Mouse (Mus musculus): Measurements from ENCODE around the gene Tmem60.
A peak's percentile ranks its signal among the peaks of the same experiment; 100 is the strongest.

Gene Tmem60

DNA sequence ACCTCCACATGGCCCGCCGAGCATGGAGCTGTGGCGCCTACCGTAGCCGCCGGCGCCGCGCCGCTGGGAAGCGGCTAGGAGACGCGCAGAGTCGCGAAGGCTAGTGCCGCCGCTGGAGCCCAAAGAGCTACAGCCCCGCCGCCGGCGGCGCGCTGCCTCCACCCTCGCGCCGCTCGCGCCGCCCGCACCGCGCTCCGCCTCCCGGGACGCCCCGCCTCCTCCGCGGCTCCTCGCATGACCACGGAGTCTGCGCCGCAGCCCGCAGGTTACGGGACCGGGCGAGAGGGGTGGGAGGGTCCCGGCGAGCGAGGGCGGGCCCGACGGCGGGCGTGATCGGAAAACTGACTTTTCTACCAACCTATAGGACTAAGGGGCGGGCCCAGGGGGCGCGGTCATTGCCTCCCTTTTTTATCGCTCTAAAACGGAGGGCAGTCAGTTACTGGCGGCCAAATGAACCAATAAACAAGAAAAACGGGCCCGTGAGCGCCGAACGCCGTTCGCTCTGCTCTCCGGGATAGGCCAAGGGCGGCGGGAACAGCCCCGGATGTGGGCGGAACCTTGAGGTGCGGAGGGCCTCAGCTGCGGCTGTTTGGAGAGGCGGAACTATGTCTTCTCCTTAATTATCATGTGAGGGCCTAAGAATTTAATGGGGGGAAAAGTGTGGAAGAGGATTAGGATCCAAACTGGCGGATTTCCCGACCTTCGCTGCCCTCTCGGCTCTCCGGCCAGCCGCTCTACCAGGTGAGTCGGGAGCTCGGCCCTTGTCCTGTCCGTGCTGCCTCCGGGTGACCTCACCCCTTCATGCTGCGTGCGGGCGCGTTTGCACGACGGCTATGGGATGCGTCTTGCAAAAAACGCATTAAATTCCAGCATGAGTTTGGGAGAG is at the start of gene Tmem60, which contains the start of gene Phtf2:
Gene Tmem60, plus strand, starts transcription at position 277 of the 886 bp plus-strand sequence.
Gene Phtf2, minus strand, starts transcription at position 210 of the 886 bp plus-strand sequence.
- peak; percentile 99 for DNase-seq

DNA sequence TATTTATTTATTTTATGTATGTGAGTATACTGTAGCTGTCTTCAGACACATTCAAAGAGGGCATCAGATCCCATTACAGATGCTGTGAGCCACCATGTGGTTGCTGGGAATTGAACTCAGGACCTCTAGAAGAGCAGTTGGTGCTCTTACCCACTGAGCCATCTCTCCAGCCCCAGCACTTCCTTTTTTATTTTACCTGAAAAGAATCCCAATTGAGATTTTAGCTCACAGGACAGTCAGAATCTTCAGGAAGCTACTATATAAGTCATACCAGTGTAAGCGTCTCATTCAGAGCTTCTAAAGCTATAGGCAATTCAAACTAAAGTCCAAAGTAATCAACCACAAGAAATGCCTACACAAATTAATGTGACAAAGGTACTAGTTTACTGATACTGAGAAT is 47.6 kb upstream of the Tmem60 start:
- no peak for DNase-seq

DNA sequence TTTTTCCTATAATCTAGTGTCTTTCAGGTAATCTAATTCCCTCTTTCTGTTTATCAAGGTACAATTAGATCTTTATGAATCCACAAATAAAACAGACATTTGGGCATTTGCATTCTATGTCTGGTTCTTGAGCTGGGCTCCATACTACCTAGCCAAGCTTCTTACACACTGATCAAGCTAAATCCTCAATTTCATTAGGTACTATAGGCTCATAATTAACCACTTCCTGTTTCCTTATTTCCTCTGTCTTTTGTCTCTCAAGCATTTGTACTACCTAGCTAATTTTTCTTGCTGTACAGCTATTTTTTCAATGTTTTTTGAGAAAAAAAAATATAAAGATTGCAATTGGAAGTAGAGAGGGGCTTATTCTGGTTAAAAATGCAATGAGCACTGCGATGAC is 44.9 kb upstream of the Tmem60 start:
- DNase-seq = no peak

DNA sequence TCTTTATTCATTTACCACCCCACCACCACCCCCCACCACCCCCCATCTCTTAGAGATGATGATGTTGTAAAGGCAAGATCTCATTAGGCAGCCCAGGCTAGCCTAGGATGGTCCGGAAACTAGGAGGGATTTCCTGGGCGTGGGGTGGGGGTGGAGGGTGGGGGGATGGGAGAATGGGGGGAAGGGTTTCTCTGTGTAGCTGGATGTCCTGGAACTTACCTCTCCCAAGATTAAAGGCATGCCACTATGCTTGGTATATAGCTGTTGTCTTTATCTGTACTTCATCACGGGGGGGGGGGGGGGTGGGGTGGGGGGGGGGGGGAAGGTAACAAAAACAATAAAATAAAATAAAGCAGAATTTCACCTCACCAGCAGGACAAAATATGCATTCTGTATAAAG is 38.6 kb upstream of the Tmem60 start:
- no peak for DNase-seq

DNA sequence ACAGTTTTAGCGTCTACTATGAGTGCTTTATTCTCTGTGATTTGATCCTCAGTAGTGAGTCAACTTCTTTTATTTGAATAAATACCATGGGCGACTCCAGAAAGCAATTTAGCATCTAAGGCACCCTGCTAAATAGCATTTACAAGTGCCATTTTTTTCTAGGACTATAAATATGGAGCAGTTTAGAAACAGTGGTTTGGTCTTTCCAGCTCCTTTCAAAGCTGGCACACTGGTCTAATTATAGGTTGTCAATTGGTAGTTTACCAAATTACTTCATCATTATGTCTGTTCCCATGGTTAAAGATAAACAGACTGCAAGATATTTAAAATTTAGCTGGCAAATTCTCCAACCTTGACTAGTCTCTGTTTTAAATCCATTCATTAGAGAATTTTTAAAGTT is 38.2 kb upstream of the Tmem60 start:
- no peak for DNase-seq

DNA sequence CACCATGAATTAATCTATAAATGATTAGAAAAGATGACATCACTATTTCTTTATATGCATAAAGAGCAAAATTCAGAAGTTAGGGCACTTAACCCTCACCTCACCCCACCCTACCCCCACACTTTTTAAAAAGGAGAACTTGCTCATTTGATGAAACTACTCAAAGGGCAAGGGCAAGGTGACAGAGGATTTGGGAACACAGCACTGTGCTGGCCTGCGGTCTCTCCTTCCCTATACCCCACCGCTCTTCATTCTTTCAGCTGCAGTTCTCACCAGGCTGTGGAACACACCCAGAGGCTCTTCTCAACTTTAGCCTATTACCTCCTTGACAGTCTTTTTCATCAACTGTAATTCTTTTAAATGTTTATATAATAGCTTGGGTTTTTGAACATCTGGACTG is 35.0 kb upstream of the Tmem60 start:
- DNase-seq = no peak

DNA sequence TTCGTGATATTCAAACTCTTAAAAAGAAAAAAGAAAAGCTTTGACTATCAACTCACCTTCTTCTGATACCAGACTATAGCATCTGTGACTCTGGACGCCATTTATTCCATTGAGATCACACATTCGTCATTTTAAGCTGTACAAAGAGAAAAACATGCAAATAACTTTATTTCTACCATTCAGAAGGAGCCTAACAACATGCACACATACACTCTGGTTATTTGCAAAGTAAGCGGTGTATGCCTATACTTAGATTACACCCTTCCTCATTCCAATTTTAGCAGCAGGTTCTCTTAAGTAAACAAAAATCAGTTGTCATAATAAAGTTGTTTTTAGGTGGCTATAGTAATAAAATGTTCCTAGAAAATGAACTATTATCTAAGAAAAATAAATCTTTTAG is 26.9 kb upstream of the Tmem60 start:
- DNase-seq = no peak

DNA sequence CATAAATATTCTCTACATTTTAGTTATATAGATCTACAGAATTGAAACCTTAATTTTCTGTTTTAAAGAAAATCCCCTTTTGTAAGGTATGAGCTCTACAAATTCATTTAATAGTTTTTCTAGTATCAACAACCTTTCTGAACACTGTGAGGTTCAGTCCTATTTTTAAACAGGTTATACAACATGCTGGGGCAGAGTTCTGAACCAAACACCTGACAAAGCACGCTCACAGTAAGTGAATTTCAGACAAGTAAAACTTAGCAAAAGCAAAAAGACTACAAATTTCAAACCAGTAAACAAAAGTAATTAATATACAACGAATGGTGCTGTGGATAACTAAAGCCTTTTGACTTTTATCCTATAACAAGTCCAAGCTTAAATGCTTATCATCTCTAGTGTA is 23.6 kb upstream of the Tmem60 start:
- no peak for DNase-seq

DNA sequence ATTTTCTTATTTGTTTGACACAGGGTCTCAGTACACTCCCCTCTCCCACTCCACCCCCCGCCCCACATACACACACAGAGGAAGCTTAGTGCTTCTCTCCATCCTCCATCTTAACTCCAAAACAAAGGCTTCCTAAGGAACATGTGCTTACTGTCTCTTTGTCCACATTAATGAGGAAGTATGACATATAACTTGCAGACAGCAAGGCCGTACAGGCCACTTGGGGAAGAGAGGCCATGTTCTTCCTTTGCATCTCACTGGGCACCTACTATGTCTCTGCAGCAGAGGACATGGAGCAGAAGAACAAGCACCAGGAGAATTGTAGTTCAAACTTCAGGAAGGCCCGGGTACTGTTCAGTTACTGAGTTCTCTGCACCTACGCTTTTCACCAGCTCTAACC is 21.4 kb upstream of the Tmem60 start:
- DNase-seq = no peak

DNA sequence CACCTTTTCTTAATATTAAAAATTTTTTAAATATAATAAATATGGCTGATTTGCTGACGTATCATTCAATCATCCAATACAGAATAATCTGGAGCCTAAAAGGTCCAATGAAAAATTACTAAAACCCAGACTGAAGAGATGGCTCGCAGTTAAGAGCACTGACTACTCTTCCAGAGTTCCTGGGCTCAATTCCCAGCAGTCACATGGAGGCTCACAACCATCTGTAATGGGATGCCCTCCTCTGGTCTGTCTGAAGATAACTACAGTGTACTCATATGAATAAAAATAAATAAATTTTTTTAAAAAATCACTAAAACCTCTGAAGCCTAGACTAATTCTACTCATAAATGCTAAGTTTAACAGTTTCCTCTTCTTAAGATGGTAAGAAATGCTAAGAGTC is 20.1 kb upstream of the Tmem60 start:
- DNase-seq = no peak

DNA sequence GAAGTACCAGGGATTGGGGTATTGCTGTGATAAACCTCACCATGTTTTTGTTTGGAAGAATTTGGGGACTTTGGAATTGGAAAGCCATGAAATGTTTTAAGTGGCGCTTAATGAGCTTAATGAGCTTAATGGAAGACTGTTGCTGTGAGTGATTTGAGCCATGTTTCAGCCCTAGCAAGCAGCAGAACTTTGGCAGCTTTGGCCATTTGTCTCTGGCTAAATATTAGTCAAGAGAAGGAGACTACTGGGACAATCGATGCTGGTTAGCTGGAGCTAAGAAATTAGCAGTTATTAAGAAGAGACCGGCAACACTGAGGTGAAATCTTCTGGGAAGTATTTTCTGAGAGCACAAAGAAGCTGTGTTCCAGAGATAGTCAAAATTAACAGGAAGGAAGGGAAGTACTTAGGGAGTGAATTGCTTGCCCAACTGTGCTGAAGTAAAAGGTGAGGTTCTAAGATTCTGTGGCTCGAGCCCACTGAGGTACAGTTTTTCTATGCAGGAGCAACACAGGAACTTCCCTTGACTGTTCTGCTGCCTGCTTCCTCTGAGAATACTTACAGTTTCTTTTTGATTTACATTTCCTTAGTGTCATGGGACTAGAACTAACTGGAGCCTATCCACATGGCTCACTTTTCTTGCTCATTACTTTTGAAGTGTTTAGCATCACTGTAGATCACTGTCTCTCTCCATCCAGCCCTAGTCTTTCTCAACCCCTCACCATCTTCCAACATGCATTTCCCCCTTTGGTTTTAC is 17.6 kb upstream of the Tmem60 start:
- no peak for DNase-seq

DNA sequence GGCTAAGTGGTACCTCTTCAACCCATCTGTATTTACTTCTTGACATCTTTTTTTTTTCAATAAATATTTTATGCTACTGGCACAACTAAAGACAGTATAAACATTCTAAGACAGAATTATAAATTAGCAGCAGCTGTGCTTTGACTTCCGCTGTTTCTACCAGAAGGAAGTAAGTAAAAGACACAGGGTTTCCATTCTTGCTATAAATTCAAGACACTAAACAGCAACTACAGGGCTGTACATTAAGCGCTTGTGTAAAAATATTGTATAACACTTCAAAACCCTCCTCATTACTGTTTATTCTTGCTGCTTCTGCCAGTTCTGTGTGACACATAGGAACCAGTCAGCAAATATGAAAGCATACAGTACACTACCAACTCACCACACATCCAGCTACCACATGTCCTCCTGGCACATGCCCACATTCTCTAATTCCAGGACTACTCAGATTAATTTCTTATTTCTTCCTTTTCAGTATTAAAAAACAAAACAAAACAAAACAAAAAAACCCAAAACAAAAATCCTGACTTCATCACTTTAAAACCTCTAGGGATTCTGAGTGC is 16.7 kb upstream of the Tmem60 start:
- DNase-seq = no peak

DNA sequence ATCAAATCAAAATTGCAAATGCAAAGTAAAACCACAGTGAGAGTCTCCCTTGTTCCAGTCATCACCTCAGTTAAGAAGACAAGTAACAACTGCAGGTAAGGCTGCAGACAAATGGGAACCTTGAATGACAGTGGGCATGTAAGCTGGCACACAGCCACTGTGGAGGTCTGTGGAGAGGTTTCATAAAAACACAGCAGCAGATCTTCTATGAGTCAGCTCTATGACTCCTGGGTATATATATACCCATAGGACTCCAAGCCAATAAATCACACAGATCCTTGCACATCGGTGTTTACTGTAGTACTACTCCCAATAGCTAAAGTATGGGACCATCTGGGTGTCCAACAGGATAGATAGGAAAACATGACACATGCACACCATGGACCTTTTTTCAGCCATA is 8.8 kb upstream of the Tmem60 start:
- DNase-seq = no peak

DNA sequence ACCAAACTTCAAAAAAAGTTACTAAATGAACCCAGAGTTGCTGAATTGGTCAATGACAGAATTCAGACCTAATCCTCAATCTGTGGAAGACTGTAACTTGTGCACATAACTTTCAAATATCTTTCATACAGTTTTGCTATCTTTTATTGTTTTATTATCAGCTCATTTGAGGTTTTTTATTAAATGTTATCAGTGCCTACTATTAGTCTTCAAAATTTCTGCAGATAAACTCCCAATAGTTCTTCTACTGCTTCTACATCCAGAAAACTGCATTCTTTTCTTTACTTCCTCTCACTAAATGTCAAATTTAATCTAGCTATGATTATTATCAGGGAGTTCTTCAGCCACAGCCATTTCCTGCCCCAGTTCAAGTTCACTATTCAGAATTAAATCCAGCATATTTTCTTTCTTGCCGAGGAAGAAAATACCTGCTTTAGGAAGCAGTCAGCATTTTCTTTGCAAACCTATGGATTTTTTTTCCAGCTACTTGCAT is 5.0 kb upstream of the Tmem60 start:
- no peak for DNase-seq

DNA sequence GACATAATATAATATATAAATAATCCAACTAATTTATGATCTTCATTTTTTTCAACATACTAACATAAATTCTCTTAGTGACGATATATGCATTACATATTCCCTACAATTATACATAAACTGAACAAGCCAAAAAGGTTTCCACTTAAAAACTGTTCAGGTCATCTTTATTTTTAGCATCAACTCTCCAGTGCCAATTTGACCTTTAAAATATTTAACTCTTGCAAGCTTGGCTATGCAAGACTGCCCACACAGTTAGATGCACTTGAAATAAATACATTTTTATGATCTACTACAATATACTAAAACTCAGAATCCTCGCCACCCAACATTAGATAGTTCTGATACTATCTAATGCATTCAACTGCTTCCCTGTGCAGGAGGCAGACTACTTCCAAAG is 1.6 kb upstream of the Tmem60 start:
- DNase-seq = no peak

DNA sequence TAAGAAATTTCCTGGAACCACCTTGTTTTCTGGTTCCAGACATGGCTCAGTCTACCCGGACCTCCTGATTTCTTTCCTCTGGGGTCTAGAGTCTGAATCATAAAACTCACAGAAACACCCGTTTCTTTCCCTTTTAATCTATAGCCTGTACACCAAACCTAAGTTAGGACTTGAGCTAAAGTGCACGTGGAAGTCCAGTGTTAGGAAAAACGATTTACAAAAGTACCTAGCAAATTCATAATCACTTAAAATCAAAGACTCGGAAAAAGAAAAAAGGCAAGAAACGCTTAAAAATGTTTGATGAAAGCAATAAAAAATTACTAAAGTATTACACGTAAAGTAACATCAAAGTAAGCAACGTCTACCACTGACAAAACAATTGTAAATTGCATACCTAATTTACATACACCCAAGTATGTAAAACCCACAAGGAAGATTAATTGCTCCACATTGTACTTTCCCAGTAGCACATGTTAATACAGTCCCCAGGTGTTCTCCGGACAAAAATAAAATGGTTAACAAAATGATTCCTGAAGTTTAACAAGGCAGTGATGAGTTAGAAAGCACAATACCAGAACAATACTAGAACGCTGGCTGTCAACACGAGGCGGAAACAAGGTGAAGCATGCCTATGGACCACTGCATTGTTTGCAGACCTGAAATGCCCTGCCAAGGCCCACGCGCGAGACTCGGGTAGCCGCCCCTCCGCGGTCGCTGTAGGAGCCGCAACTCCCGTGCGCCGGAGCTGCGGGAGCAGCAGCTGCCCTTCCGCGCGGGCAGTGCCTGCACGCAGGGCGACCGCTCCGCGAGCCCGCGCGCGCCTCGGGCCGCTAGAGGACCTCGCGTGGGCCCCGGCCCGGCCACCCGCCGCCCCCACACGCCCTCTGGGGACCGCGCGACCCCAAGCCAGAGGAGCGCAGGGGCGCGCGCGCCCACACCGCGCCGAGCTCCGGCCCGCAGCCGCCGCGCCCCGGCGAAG is 905 bp upstream of the Tmem60 start:
- DNase-seq = peak; percentile 58 to 67

DNA sequence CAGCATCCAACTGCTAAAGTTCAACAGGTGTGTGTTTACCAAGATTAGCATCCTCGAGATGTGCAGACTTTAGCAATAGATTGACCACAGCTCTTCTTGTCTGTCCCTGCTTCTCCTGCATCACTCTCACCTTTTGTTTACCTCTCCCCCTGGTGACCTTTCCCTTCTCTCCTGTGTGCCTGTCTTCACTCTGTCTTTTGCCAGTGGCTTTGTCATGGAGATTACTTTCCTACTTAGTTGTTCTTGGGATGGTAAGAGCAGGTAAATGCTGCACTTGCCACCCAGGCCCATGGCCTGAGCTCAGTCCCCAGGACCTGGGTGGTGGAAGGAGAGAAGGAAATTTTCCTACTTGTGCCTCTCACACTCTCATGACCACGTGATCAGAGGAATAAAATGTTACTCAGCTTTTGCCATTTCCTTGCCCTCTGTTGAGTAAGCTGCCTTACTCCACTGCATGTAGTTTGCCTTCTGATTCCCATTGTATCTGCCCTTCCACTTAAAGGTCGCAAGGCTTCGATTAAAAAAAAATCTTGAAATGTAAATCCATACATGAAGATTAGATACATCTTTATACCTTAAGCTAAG is 2.1 kb downstream of the Tmem60 start:
- no peak for DNase-seq

DNA sequence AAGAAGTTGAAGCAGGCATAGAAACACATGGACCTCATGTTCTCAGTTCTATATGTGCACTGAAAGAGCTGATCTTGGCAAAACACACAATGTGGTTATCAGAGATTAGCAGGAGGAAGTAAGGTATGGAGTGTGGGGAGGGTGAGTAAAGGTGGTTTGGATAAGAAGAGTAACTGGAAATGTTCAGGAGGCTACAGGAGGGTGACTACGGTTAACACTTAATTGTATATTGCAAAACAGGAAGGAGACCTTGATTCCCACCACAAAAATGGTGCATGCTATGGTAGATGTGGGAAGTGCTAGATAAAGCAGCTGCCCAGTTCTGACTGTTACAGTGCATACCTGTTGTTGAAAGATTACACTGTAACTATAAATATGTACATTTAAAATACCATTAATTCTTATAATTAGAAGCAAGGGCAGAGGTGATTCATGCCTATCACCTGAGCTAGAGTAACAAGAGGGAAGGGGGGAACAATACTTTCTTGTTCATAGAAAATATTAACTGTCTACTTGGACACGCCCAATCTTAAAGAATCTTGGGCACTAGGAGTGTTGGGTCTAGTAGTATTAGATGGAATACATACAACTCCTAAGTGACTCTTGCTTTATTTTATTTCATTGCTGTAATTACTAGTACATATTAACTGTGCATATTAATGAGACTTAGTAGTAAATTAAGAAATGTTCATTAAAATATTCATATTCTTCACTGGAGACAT is 15.6 kb downstream of the Tmem60 start:
- no peak for DNase-seq

DNA sequence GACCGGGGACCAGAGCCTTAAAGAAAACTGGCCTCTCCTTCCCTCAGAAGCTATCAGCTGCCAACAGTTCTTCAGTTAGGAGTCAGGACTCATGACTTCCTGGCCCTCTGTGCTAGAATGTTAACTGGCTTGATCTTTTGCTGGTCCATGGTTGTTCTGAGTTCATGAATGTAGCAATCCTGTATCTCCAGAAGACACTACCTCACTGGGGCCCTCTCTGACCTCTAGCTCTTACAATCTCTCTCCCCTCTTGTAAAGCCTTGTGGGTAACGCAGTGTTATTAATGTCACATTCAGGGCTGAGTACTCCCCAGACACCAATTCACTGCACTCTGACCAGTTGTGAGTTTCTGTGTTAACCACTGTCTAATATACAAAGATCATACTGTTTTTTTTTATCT is 22.7 kb downstream of the Tmem60 start:
- DNase-seq = no peak

DNA sequence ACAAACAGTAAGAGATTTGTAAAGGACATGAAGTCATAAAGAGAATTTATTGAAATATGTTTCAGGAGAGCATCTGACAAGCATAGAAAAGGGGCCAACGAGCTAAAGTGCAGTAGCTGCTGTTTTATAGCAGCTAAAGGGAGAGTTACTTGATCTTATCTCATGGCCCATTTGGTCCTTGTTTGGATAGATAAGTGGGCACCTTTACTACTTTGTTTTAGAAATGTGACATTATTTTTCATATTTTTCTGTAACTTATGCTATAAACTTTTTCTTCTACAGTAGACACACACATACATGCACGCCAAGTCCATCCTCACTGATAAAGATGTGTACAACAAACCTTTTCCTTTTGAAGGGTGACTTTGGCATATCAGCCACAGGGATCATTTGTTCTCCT is 23.4 kb downstream of the Tmem60 start:
- no peak for DNase-seq

DNA sequence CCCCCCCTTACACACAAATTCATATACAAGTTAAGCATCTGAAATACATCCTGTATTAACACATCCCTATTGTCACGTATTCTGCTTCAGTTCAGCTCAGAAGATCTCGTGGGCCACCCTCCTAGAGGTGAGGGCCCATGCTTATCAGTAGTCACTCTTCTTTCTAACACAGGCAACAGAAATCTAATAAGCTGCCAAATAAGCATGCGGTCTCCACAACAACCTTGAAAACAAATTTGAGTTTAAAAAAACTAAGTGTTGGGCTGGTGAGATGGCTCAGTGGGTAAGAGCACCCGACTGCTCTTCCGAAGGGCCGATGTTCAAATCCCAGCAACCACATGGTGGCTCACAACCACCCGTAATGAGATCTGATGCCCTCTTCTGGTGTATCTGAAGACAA is 24.2 kb downstream of the Tmem60 start:
- DNase-seq = no peak

Data from lung, postnatal 4 days (tissue).